Mouse (Mus musculus) kidney, postnatal 4 days (tissue): ENCODE data around the gene Kdm4a.
A peak's percentile ranks its signal among the peaks of the same experiment; 100 is the strongest.

ENCODE experiments used
- DNase-seq, 2 experiments: peaks; one replicate each; pipeline ENCODE4 v3.0.0; 2021; ENCODE audit warnings: mixed read lengths in 2 of 2

Kdm4a gene

GRCm38 (mm10) chr4:118112601-118113000 lies 67.2 kb downstream of the Kdm4a start:
- no peak for DNase-seq

- DNase-seq = no peak
Observed at GRCm38 (mm10) chr4:118109649-118110048, 70.2 kb downstream of the Kdm4a start.

DNA sequence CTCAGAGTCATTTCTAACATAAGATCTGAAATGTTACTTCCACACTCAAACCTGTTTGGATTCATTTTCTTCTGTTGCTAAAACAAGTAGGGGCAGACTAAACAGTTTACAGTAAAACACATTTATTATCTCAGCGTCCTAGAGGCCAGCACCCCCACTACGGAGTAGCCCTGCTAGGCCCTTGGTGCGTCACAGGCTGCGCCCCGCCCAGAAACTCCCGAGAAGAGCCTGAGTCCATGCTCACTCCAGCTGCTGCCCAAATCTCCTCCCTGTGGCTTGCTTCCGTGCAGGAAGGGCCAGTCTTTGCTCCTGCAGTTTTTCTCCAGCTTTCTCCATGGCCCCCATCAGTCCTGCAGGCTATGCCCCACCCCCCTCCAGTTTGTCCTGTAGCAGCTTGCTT lies 71.1 kb downstream of the Kdm4a start:
- DNase-seq = peak; percentile 42 to 49

GRCm38 (mm10) chr4:118105256-118106053 lies 74.4 kb downstream of the Kdm4a start:
- DNase-seq = no peak

DNA sequence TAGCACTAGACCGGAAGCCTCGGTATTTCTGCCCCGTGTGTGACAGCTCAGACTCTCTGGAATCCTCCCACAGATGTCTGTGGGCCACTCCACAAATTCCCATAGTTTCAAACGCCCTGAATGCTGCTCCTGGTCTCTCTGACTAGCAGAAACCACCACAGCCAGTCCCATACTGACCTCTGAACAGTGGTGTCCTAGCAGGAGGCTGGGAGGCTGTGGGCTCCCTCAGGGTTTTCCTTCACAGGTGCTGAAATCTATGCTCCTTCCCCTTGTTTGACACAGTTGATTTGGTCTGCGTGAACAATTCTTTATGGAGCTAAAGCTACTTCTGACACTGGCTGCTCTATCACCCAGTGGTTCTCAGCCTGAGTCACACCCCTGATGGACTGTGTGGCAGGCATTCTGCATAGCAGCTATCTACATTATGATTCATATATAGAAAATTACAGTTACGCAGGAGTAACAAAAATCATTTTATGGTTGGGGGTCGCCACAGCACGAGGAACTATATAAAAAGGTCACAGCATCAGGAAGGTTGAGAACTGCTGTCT lies 76.5 kb downstream of the Kdm4a start:
- peak in 1 of 2 experiments; percentile 24 for DNase-seq

- no peak for DNase-seq
Observed at GRCm38 (mm10) chr4:118101497-118101896, 78.3 kb downstream of the Kdm4a start.

DNA sequence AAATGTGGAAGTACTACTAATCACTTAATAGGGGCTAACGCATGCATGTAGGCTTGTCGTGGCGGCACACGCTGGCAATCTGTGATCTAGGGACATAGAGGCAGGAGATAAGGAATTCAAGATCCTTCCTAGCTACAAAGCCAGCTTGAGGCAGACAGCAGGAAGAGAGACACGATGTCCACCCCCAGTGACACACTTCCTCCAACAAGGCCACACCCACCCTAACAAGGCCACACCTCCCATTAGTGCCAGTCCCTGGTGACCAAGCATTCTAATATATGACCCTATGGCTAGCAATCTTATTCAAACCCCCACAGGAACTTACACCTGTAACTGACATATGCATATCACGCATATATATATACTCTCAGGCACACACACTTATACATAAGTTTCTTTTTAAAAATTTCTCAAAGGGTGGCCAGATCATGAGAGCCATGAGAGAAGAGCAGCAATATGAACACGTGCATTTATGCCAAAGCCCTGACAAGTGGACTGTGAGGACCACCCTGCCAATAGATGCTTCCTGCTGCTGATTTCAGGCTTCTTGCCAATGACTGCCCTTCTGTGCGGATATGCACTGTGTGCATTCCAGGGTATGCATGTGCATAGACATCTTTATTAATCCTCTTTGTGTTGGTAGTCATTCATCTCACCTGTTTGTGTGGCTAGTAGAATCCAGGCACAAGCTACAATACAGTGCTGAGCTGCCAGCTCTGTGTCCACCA lies 80.0 kb downstream of the Kdm4a start:
- DNase-seq = no peak

DNA sequence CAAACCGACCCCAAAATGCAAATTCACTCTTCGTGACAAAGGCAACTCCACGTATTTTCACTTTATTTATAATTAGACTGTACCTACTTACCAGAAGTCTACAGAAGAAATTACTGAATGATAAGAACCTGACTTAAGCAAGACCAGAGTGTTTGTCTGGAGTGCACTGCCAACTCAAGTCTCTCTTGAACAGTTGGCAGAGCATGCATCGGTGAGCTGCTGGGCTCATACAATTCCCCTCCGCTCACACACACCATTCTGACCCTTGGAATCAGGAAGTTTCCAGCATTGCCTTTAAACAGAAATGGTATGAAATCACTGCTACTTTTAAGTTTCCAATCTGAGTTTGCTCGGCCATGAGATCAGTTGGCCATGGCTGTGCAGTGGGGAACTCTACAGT lies 81.3 kb downstream of the Kdm4a start:
- no peak for DNase-seq

DNA sequence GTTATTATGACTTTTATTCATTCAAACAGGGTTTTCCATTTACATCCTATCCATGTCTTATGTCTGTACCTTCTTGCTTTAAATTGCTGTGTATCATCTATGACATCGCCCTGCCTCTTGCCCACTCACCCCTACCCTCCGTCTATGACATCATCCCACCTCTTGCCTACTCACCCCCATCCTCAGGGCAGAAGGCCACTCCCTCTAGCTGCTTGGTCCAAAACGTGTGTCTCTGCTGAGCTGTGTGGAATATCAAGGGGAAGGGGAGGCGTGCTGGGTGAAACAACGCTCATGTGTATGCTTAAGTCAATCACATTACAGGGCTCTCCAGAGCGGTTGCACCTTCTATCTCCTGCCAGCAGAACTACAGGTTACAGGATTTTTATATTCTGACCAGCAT lies 83.8 kb downstream of the Kdm4a start:
- no peak for DNase-seq

DNA sequence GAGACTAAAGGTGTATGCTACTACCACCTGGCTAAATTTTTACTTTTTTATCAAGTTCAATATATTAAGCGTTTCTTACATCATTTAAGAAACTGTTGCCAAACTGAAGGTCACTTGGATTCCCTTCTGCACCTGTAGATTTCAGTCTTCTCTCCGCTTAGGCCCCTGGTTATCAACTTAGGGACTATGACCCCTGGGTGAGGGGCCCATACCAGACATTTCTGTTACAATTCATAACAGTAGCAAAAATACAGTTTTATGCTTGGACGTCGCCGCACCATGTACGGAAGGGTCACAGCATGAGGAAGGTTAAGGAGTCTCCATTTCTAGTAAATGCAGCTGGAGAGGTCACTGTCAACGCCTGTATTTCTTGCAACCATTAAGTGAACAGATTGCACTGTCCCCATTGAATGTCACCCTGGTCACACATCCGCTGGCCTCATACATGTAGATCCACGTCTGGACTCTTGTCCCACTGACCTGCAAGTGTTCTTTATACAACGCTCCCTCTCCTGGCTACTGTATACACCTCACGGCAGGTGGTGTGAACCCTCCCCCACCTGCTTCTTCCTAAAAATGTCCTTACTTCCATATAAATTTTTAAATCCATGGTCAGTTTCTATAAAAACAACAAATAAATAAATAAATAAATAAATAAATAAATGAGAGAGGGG lies 86.9 kb downstream of the Kdm4a start:
- no peak for DNase-seq

DNA sequence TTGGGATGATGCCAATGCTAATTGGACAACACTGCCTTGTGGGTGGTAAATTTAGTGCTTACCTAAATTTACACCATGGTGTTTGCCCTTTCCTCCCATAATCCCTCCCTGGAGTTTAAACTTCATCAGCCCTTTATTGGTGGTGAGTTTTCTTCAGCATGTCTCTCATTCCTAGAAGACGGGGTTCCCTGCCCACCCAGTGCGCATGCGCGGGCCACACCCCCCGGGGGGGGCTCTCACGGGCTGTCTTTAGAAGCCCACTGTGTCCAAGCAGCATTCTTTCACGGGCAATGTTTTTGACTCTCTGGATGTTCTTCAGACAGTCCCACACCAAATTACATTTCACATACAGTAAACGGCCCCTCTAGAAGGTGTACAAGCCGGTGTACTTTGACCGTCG lies 89.4 kb downstream of the Kdm4a start:
- DNase-seq = no peak

DNA sequence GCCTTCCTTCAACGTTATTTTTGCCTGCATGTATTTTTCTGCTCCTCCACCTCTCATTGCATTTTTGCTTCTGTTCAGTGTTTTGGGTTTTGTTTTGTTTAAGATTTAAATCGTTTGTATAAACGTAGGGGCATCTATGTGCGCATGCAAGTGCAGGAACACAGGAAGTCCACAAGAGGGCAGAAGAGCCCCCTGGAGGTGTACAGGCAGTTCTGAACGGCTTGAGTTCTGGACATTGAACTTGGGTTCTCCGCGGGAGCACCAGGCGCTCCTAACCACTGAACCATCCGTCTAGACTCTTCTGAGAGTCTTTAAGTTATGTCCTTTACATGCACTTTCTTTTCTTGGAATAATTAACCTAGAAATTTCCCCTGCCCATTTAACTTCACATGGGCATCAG lies 89.9 kb downstream of the Kdm4a start:
- DNase-seq = peak; percentile 65 to 70

DNA sequence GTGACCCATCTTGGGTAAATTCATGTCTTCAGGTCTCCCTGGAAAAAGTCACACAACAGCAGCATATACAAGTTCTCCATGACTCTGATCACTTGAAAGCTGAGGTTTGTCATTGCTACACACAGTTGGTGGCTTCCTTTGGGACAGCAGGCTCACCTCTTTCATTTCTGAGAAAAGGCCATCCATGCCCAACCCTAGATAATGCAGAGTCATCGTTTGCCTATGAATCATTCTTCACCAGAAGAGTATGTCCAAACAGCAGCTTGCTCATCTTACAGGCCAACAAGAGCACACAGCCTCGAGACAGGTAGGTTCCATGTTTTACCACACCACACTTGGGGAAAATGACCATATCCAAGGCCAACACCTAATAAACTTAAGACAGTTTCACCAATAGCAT lies 91.1 kb downstream of the Kdm4a start:
- DNase-seq = no peak
